Mouse (Mus musculus) ES-Bruce4 (cell line): ENCODE measurements at regions not wholly inside any gene's neighbourhood (a gene's known extent, or its start where the extent isn't known, plus 50 kb on each side); places are given as distances from the start of the nearest gene placed in this dataset.

ENCODE experiments used
- H3K27ac ChIP-seq: 2 replicates; pipeline ENCODE4 v1.5.1; 2012; ENCODE audit warnings: low read length, inconsistent platforms; ENCODE audit not compliant: insufficient read depth
- H3K27me3 ChIP-seq: 2 replicates; pipeline ENCODE4 v1.6.1; 2012; ENCODE audit warnings: mild to moderate bottlenecking, low read length, inconsistent platforms; ENCODE audit not compliant: control insufficient read depth, poor library complexity, insufficient read depth, severe bottlenecking
- H3K36me3 ChIP-seq: 2 replicates; pipeline ENCODE4 v1.6.1; 2012; ENCODE audit warnings: inconsistent platforms, mild to moderate bottlenecking, low read length, moderate library complexity; ENCODE audit not compliant: control insufficient read depth, poor library complexity, insufficient read depth, severe bottlenecking
- H3K4me1 ChIP-seq: one replicate; pipeline ENCODE4 v1.8.1; 2011; ENCODE audit warnings: low read length; ENCODE audit not compliant: control insufficient read depth, insufficient read depth
- H3K4me3 ChIP-seq: 2 replicates; pipeline ENCODE4 v1.5.1; 2011; ENCODE audit warnings: low read depth, mild to moderate bottlenecking, low read length
- H3K9ac ChIP-seq: 2 replicates; pipeline ENCODE4 v1.6.1; 2012; ENCODE audit warnings: low read depth, mild to moderate bottlenecking, inconsistent platforms; ENCODE audit not compliant: poor library complexity, severe bottlenecking
- H3K9me3 ChIP-seq: replicated peaks from 2 replicates; pipeline ENCODE4 v1.6.1; 2012; ENCODE audit warnings: mild to moderate bottlenecking, low read length, inconsistent platforms; ENCODE audit not compliant: control insufficient read depth, poor library complexity, insufficient read depth, severe bottlenecking
- CTCF ChIP-seq: IDR thresholded peaks from one replicate; pipeline ENCODE4 v1.8.1; 2011; ENCODE audit warnings: low read depth, low read length
- EP300 ChIP-seq: IDR thresholded peaks from 2 replicates; pipeline ENCODE4 v1.6.1; 2011; ENCODE audit warnings: low read depth, low read length; ENCODE audit not compliant: insufficient read depth
- POLR2A ChIP-seq: IDR thresholded peaks from one replicate; pipeline ENCODE4 v1.8.1; 2011; ENCODE audit warnings: low read length; ENCODE audit not compliant: insufficient read depth

DNA sequence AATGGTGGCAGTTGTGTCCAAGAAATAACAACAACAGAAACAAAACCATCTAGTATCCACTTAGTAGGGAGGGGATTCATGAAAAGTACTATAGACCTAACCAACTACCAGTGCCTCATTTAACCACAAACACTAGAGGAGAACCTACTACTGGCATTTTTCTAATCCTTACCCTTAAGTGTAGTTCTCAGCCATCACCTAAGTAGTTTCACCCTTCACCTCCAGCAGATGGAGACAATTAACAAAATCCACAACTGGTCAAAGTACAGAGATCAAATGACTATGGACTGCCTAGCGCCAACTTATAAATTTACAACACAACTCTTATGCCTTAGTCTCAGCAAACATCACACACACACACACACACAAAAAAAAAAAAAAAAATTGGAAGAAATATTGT lies 874.6 kb downstream of the Kcna4 start:
- TF ChIP-seq CTCF: no peak
- TF ChIP-seq POLR2A: no peak
- no peak for TF ChIP-seq EP300
- Histone ChIP-seq H3K9me3 (no peaks in the 10 kb centered on the region), H3K4me1 (no peaks in the 10 kb centered on the region), H3K4me3 (no peak overlapping the region), H3K36me3 (no peaks in the 10 kb centered on the region), H3K27ac (no peak overlapping the region), H3K9ac (no peak overlapping the region), H3K27me3 (no peaks in the 10 kb centered on the region)
